Mouse (Mus musculus): ENCODE data around the gene Asb1. TPM values are rescaled to one million over a fixed set of nuclear protein-coding genes. Genes with fewer than 3 reads are reported as not detected.

Gene Asb1
- total RNA-seq, 2 experiments from 2014 or later: 35.3 to 42.9 TPM

DNA sequence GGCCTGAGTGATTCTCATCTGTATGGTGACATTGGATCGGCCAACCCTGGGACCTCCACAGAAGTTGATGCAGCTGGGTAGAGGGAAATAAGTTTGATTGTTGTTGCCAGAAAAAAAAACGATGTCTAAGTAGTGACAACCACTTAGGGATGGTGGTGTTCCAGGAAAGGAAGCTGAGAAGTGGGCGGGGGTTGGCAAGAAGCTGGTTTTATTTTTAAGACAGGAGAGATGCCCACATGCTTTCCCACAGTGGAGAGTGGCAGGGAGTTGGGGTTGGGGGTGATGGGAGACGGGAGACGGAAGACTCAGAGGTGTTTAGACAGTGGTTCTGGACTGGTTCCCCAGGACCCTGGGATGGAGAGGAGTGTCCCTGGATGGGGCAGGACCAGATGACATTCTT lies 57.3 kb downstream of the Asb1 start:
- DNase-seq (ENCODE audit: low spot score in 2 of 2): peak; percentile 53 to 61
- intact Hi-C loops (cut with DNase I): no loop called here

DNA sequence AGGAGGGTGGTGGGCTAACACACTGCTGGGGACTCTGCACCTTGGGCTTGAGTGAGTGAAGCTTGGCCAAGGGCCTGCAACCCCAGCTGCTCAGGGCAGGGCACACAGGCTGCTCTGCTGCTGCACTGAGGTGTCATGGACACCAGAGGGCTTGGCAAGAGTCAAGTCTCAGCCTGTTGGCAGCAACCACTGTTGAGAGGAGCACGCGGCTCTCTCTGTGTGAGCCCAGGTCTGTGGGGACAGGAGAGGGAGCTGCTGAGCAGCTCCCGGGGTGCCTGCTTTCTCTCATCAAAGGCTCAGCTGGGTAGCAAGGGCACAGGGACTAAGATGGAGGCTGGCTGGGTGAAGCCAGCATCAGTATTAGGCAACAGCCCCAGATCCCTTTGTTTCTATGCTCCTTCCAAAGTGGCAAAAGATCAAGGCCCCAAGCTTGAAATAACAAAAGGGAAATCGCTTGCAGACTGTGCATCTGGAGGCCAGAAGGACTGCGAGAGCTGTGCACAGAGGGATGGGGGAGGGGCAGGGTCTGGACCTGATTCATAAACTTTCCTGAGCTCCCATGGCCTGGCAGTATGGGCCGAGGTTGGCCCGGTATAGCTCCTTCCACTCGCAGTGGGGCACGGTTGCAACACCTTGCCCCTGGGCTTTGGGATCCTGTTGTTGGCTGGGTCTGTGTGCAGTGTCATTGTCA lies 60.5 kb downstream of the Asb1 start:
- intact Hi-C loops (cut with DNase I): no loop called here
- DNase-seq (ENCODE audit: low spot score in 2 of 2): peak; percentile 33 to 41

DNA sequence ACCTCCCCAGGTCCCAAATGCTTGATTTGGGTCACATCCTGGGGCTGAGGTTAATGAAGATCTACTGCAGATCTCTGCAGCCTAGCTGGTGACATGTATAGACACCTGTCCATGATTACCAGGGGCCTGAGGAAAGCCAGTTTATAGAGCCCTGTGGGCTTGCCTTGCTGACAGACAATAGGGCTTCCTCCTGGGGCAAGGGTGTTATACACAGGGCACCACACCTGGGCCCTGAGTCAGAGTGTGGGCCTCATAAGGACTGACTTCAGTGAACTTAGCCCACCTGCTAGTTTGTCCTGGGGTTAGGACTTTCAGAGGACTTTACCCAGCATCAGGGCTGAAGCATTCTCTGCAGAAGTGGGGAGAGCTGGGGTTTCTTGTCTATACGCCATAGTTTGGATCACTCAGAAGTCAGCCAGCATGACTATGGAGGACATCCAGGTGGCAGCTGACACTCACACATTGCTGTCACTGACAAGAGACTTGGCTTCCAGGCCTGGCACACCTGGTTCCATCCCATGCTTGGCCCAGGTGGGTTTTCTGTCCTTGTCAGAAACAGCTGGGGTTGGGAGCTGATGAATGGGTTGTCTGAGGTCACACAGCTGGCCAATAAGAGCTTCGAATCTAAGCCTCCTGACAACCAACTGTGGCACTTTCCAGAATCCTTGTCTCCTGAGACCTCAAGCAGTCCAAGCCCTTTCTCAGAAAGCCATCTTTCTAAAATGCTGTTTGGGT lies 61.2 kb downstream of the Asb1 start:
- intact Hi-C loops (cut with DNase I): no loop called here
- DNase-seq (ENCODE audit: low spot score in 2 of 2): no peak

DNA sequence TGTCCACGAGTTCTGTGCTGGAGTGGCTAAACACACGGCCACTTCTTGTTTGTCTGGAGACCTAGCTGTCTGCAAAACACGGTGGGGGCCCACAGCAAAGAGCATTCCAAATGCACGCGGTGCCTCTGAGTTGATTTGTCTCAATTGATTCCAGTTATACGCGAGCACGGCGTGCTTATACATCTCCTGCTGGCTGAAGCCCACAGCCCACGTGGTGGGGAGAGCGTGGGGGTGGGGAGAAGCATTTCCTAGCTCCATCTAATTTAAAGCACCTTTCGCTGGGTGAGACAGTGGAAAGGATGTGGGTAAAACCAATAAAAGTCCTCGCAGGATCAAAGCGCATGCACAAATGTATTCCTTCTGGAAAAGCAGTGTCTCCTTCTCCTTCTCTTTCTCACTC lies 65.3 kb downstream of the Asb1 start:
- DNase-seq (ENCODE audit: low spot score in 2 of 2): no peak
- intact Hi-C loops (cut with DNase I): no loop called here

DNA sequence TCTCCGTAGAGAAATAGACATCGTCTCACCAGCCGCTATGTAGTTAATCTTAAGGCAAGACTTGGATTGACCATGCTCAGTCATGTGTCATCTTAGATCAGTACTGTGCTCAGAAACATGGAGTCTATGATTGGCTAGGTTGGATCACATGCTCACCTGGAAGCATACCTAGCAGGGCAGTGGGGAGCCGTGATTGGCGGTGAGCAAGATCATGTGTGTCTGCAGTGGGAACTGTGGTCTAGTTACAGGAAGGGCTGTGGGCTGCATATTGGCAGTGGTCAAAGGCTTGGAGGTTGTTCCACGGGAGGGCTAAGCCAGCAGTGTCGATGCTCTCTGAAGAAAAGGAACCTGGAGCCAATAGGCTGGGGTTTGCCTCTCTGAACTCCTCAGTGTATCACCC lies 66.4 kb downstream of the Asb1 start:
- intact Hi-C loops (cut with DNase I): no loop called here
- DNase-seq (ENCODE audit: low spot score in 2 of 2): no peak

DNA sequence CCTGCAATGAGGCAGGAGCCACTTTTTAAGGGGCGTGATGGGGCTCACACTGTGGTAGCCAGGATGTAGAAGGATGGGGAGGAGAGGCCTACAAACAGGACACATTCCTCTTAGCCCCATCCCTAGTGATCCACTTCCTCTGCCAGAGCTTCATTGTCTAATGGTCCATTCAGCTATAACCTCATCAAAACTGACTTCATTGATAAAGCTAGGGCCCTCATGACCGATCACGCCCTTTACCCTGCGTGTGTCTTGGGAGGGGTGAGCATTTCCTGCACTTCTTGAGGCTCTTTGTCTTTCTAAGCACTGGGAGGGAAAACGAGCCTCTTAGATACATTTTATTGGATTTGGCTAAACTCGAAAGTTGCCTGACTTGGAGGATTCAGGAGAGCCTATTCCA lies 66.8 kb downstream of the Asb1 start:
- intact Hi-C loops (cut with DNase I): no loop called here

More for the DNA sequence above, 66.8 kb downstream of the Asb1 start:
- no peak for DNase-seq (ENCODE audit: low spot score in 2 of 2)

Other genes starting within 250 kb of the Asb1 start
- 10 to 100 TPM; 20.6 to 23.1 TPM for gene Scly, start 242.2 kb upstream of the Asb1 start, total RNA-seq (2021)
- gene Espnl, start 218.5 kb upstream of the Asb1 start, total RNA-seq (2021): under 1 TPM; 0.30 to 0.34 TPM
- under 1 TPM in 1 of 2 experiments, not detected in 1; 0.29 TPM for gene Klhl30, start 189.5 kb upstream of the Asb1 start, total RNA-seq (2021)
- gene Erfe, start 174.1 kb upstream of the Asb1 start, total RNA-seq (2021): under 1 TPM; 0.14 to 0.76 TPM
- gene Ilkap, start 141.7 kb upstream of the Asb1 start, total RNA-seq (2021): 10 to 100 TPM; 54.5 to 62.4 TPM
- gene Hes6, start 126.5 kb upstream of the Asb1 start, total RNA-seq (2021): 10 to 100 TPM; 14.9 to 18.8 TPM
- gene Per2, start 81.2 kb upstream of the Asb1 start, total RNA-seq (2021): 10 to 100 TPM; 28.9 to 37.8 TPM
- 10 to 100 TPM; 14.0 to 16.1 TPM for gene Traf3ip1, start 45.9 kb upstream of the Asb1 start, total RNA-seq (2021)

Data from left cerebral cortex, postnatal 36 days (tissue).